Mouse (Mus musculus) WW6 (cell line): Measurements from ENCODE around the gene Amph.
"Not testable (repeated sequence)": the region's sequence is repeated elsewhere in the genome, so short reads cannot be mapped to it uniquely, and the experiment has no call there.

Experiments
- DNase-seq: peaks from one replicate; pipeline ENCODE4 v3.0.0-alpha.2; 2013; ENCODE audit warnings: low read depth, low spot score

Gene Amph

GRCm38 (mm10) chr13:19025906-19026305 lies 77.9 kb downstream of the Amph start:
- no peak for DNase-seq

GRCm38 (mm10) chr13:19026923-19027322 lies 78.9 kb downstream of the Amph start:
- DNase-seq = no peak

GRCm38 (mm10) chr13:19027766-19028350 lies 79.9 kb downstream of the Amph start:
- no peak for DNase-seq

- no peak for DNase-seq
These were observed 84.1 kb downstream of the Amph start for GRCm38 (mm10) chr13:19031916-19032688.

- no peak for DNase-seq
These were observed 104.1 kb downstream of the Amph start for GRCm38 (mm10) chr13:19052090-19052489.

GRCm38 (mm10) chr13:19054504-19054903 lies 106.5 kb downstream of the Amph start:
- DNase-seq = no peak

GRCm38 (mm10) chr13:19072261-19072660 lies 124.3 kb downstream of the Amph start:
- no peak for DNase-seq

- DNase-seq = no peak
These were observed 129.4 kb downstream of the Amph start for GRCm38 (mm10) chr13:19077427-19077826.

GRCm38 (mm10) chr13:19081932-19082331 lies 133.9 kb downstream of the Amph start:
- DNase-seq = no peak

- no peak for DNase-seq
These were observed 146.6 kb downstream of the Amph start for GRCm38 (mm10) chr13:19094571-19094970.

GRCm38 (mm10) chr13:19097117-19097516 lies 149.1 kb downstream of the Amph start:
- no peak for DNase-seq

GRCm38 (mm10) chr13:19101889-19102402 lies 153.9 kb downstream of the Amph start:
- DNase-seq = no peak

GRCm38 (mm10) chr13:19106418-19106817 lies 158.4 kb downstream of the Amph start:
- DNase-seq = no peak

GRCm38 (mm10) chr13:19109331-19109730 lies 161.3 kb downstream of the Amph start:
- DNase-seq = no peak

- no peak for DNase-seq
These were observed 165.3 kb downstream of the Amph start for GRCm38 (mm10) chr13:19113034-19113922.

GRCm38 (mm10) chr13:19114761-19115160 lies 166.8 kb downstream of the Amph start:
- not testable (repeated sequence) for DNase-seq

- no peak for DNase-seq
These were observed 179.0 kb downstream of the Amph start for GRCm38 (mm10) chr13:19126912-19127552.

GRCm38 (mm10) chr13:19133833-19134232 lies 185.8 kb downstream of the Amph start:
- DNase-seq = no peak

- DNase-seq = no peak
These were observed 189.2 kb downstream of the Amph start for GRCm38 (mm10) chr13:19137212-19137611.

GRCm38 (mm10) chr13:19137932-19138331 lies 189.9 kb downstream of the Amph start:
- DNase-seq = no peak

- no peak for DNase-seq
These were observed 190.5 kb downstream of the Amph start for GRCm38 (mm10) chr13:19138550-19138949.

GRCm38 (mm10) chr13:19139104-19139503 lies 191.1 kb downstream of the Amph start:
- DNase-seq = no peak
